Mouse (Mus musculus) small intestine, adult 2 months (tissue): ENCODE measurements around the gene Olfr1018. TPM values are rescaled to one million over a fixed set of nuclear protein-coding genes. Genes with fewer than 3 reads are reported as not detected.

Source experiments
- H3K27ac ChIP-seq: fragments of 200-500 bp; 2 replicates; pipeline ENCODE4 v1.5.1; 2012; ENCODE audit warnings: low read depth, low read length, control low read depth, inconsistent platforms; ENCODE audit not compliant: insufficient read depth
- H3K27me3 ChIP-seq: fragments of 200-500 bp; 2 replicates; pipeline ENCODE4 v1.6.1; 2012; ENCODE audit warnings: mild to moderate bottlenecking, moderate library complexity, low read length, inconsistent platforms; ENCODE audit not compliant: control insufficient read depth, insufficient read depth
- H3K36me3 ChIP-seq: fragments of 200-500 bp; 2 replicates; pipeline ENCODE4 v1.6.1; 2012; ENCODE audit warnings: mild to moderate bottlenecking, low read length, control low read depth, inconsistent platforms; ENCODE audit not compliant: control insufficient read depth, insufficient read depth
- H3K4me1 ChIP-seq: fragments of 200-500 bp; 2 replicates; pipeline ENCODE4 v1.6.1; 2012; ENCODE audit warnings: low read length, inconsistent platforms, mixed read lengths; ENCODE audit not compliant: control insufficient read depth, insufficient read depth, insufficient read length
- H3K4me3 ChIP-seq: fragments of 200-500 bp; 2 replicates; pipeline ENCODE4 v1.5.1; 2012; ENCODE audit warnings: low read depth, mild to moderate bottlenecking, control low read depth, inconsistent platforms, low read length, moderate library complexity
- CTCF ChIP-seq: fragments of 200-500 bp; IDR thresholded peaks from 2 replicates; pipeline ENCODE4 v1.5.1; 2012; ENCODE audit warnings: low read depth, mild to moderate bottlenecking, control low read depth, inconsistent platforms, low read length, moderate library complexity, mixed read lengths; ENCODE audit not compliant: insufficient replicate concordance, insufficient read length; ENCODE audit errors: extremely low read depth
- POLR2A ChIP-seq: fragments of 200-500 bp; IDR thresholded peaks from 2 replicates; pipeline ENCODE4 v1.6.1; 2012; ENCODE audit warnings: low read depth, mild to moderate bottlenecking, control low read depth, inconsistent platforms, low read length, moderate library complexity
- WGBS: fragments of 180-500 bp; shearing (Covaris S2); methylation state at CpG from one replicate; pipeline ENCODE4 v1.1.7; 2018; 5-methylcytosine and 5-hydroxymethylcytosine counted together
- polyA plus RNA-seq: library from polyadenylated mRNA; depleted of rRNA; stranded (reverse); fragments of >200 nt; gene quantifications from 2 replicates; pipeline ENCODE4 v1.2.3, GENCODE M21; 2012; rRNA removed

The Olfr1018 gene
- polyA plus RNA-seq, 1 experiment: not detected

GRCm38 (mm10) chr2:85868294-85868693 lies 50.0 kb downstream of the Olfr1018 start, which contains the start of gene Olfr1022:
Gene Olfr1022, plus strand, starts transcription at chr2:85868594.
- H3K4me1 ChIP-seq: no peaks in the 10 kb centered on the region
- H3K27ac ChIP-seq: no peak within 1 kb of the TSS
- H3K36me3 ChIP-seq: no peaks in the 10 kb centered on the region
- WGBS: 40% methylated on average over 2 of the region's 2 CpGs
- no peak within 1 kb of the TSS for H3K4me3 ChIP-seq
- H3K27me3 ChIP-seq: no peaks in the 10 kb centered on the region
- TF ChIP-seq CTCF: no peak
- TF ChIP-seq POLR2A: no peak

Other genes with a start within 250 kb of the Olfr1018 start
- gene Olfr996, start 239.3 kb upstream of the Olfr1018 start, polyA plus RNA-seq: not detected in 2 replicates
- not detected in 2 replicates for gene Olfr998, start 229.5 kb upstream of the Olfr1018 start, polyA plus RNA-seq
- not detected in 2 replicates for gene Olfr1000, start 206.6 kb upstream of the Olfr1018 start, polyA plus RNA-seq
- gene Olfr1002, start 167.8 kb upstream of the Olfr1018 start, polyA plus RNA-seq: not detected in 2 replicates
- not detected in 2 replicates for gene Olfr154, start 154.0 kb upstream of the Olfr1018 start, polyA plus RNA-seq
- not detected in 2 replicates for gene Olfr1006, start 139.7 kb upstream of the Olfr1018 start, polyA plus RNA-seq
- not detected in 2 replicates for gene Olfr1008, start 129.0 kb upstream of the Olfr1018 start, polyA plus RNA-seq
- gene Olfr1009, start 103.1 kb upstream of the Olfr1018 start, polyA plus RNA-seq: not detected in 2 replicates
- gene Olfr1012, start 55.7 kb upstream of the Olfr1018 start, polyA plus RNA-seq: not detected in 2 replicates
- not detected in 2 replicates for gene Olfr1013, start 51.4 kb upstream of the Olfr1018 start, polyA plus RNA-seq
- not detected in 2 replicates for gene Olfr1014, start 45.8 kb upstream of the Olfr1018 start, polyA plus RNA-seq
- gene Olfr1015, start 36.5 kb upstream of the Olfr1018 start, polyA plus RNA-seq: not detected in 2 replicates
- not detected in 2 replicates for gene Olfr1016, start 15.9 kb upstream of the Olfr1018 start, polyA plus RNA-seq
- not detected in 2 replicates for gene Olfr1019, start 27.0 kb downstream of the Olfr1018 start, polyA plus RNA-seq
- gene Olfr1020, start 28.6 kb downstream of the Olfr1018 start, polyA plus RNA-seq: not detected in 2 replicates
- not detected in 2 replicates for gene Olfr1022, start 50.1 kb downstream of the Olfr1018 start, polyA plus RNA-seq
- not detected in 2 replicates for gene Olfr1023, start 67.2 kb downstream of the Olfr1018 start, polyA plus RNA-seq
- gene Olfr1024, start 86.6 kb downstream of the Olfr1018 start, polyA plus RNA-seq: not detected in 2 replicates
- gene Olfr1025-ps1, start 96.7 kb downstream of the Olfr1018 start, polyA plus RNA-seq: not detected in 2 replicates
- gene Olfr1026, start 103.1 kb downstream of the Olfr1018 start, polyA plus RNA-seq: not detected in 2 replicates
- not detected in 2 replicates for gene Olfr1028, start 132.0 kb downstream of the Olfr1018 start, polyA plus RNA-seq
- not detected in 2 replicates for gene Olfr1029, start 155.4 kb downstream of the Olfr1018 start, polyA plus RNA-seq
- gene Olfr1030, start 160.8 kb downstream of the Olfr1018 start, polyA plus RNA-seq: not detected in 2 replicates
- not detected in 2 replicates for gene Olfr1031, start 171.8 kb downstream of the Olfr1018 start, polyA plus RNA-seq
- gene Olfr1032, start 187.1 kb downstream of the Olfr1018 start, polyA plus RNA-seq: not detected in 2 replicates
- gene Olfr1033, start 202.2 kb downstream of the Olfr1018 start, polyA plus RNA-seq: 0.06 TPM in 1 of 2 replicates, not detected in the other
- 0.03 TPM in 1 of 2 replicates, not detected in the other for gene Olfr1034, start 227.4 kb downstream of the Olfr1018 start, polyA plus RNA-seq